Mouse (Mus musculus) adrenal gland, postnatal 25 days (tissue): ENCODE measurements around the gene Psme4. TPM values are rescaled to one million over a fixed set of nuclear protein-coding genes. Genes with fewer than 3 reads are reported as not detected.

Source experiments
- total RNA-seq: library from RNA; stranded (reverse); gene quantifications from 2 replicates; pipeline ENCODE4 v1.2.3, GENCODE M21; 2021

Gene Psme4
- total RNA-seq, 1 experiment from 2014 or later: 80.9 TPM

Other genes starting within 250 kb of the Psme4 start
- 32.0 and 48.7 TPM in 2 replicates for gene Acyp2, start 122.1 kb upstream of the Psme4 start, total RNA-seq
- 1.5 and 2.1 TPM in 2 replicates for gene Gpr75, start 113.6 kb downstream of the Psme4 start, total RNA-seq
- gene Asb3, start 113.7 kb downstream of the Psme4 start, total RNA-seq: 13.1 and 15.9 TPM in 2 replicates
- 66.4 and 69.9 TPM in 2 replicates for gene Erlec1, start 182.6 kb downstream of the Psme4 start, total RNA-seq
- 9.3 and 12.1 TPM in 2 replicates for gene Chac2, start 214.6 kb downstream of the Psme4 start, total RNA-seq